Mouse (Mus musculus) MEL (cell line): ENCODE measurements around the gene Il34.

Source experiments
- CTCF ChIP-seq, 3 experiments: IDR thresholded peaks in 2 of 3; conservative IDR thresholded peaks in 1 of 3; 2 replicates each; pipeline ENCODE4 v1.5.1; 2011 to 2012; ENCODE audit warnings: low read length in 3 of 3, low read depth in 2 of 3, mild to moderate bottlenecking in 2 of 3, improper control_type of control experiment in 1 of 3, inconsistent platforms in 1 of 3, mixed read lengths in 1 of 3, moderate library complexity in 1 of 3; ENCODE audit not compliant: control insufficient read depth in 1 of 3, insufficient read depth in 1 of 3, poor library complexity in 1 of 3, severe bottlenecking in 1 of 3
- POLR2A ChIP-seq, 2 experiments: IDR thresholded peaks; 2 replicates each; pipeline ENCODE4 v1.6.1; 2011 to 2012; ENCODE audit warnings: low read length in 2 of 2, mild to moderate bottlenecking in 2 of 2, control low read depth in 1 of 2, improper control_type of control experiment in 1 of 2, low read depth in 1 of 2, moderate library complexity in 1 of 2; ENCODE audit not compliant: control insufficient read depth in 1 of 2, insufficient read depth in 1 of 2, poor library complexity in 1 of 2
- UBTF ChIP-seq: IDR thresholded peaks from 2 replicates; pipeline ENCODE4 v1.6.1; 2012; ENCODE audit warnings: low read depth, mild to moderate bottlenecking, inconsistent platforms, low read length, improper control_type of control experiment, moderate library complexity, borderline replicate concordance; ENCODE audit not compliant: insufficient read depth
- ZKSCAN1 ChIP-seq: IDR thresholded peaks from 2 replicates; pipeline ENCODE4 v1.6.1; 2012; ENCODE audit warnings: low read depth, mild to moderate bottlenecking, inconsistent platforms, low read length, improper control_type of control experiment, moderate library complexity

DNA sequence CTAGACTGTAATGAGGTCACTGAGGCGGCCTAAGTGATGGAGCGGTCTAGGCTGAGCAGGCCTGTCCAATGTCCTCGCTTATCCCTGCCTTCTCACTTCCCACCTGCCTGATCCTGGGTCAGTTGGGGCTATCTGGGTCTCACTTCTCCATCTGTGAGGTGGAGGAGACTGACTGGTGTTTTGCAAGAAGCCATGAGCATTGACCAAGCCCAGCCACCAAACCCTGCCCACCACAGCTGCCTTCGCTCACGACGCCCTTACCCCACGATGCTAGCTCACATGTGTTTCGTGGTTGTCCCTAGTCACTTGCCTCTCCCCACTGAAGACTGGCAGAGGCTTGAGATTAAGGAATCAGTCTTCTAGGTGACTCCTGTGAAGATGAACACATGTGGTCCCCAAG, 8.6 kb downstream of the Il34 start:
- TF ChIP-seq CTCF (IDR thresholded peaks at IDR 0.05 in 2 of 3, conservative IDR thresholded peaks at IDR 0.05 in 1 of 3; ENCODE audit: control insufficient read depth in 1 of 3, insufficient read depth in 1 of 3, low read depth in 2 of 3, low read length in 3 of 3, poor library complexity in 1 of 3, severe bottlenecking in 1 of 3): no peak
- TF ChIP-seq POLR2A (IDR thresholded peaks at IDR 0.05; ENCODE audit: control insufficient read depth in 1 of 2, insufficient read depth in 1 of 2, low read depth in 1 of 2, low read length in 2 of 2, poor library complexity in 1 of 2): no peak
- no peak for TF ChIP-seq UBTF
- TF ChIP-seq ZKSCAN1: no peak
